Mouse (Mus musculus) limb, embryonic 12.5 days (tissue): ENCODE data around the gene Runx2. TPM values are rescaled to one million over a fixed set of nuclear protein-coding genes. Genes with fewer than 3 reads are reported as not detected.

ENCODE experiments used
- ATAC-seq: fragments of 200-750 bp; cut with Nextera tagmentation; 2 replicates; pipeline ENCODE4 v1.8.0; 2017; ENCODE audit warnings: low read depth, moderate TSS enrichment; ENCODE audit not compliant: insufficient number of reproducible peaks, insufficient read depth, low FRiP score, low TSS enrichment
- H3K27ac ChIP-seq: fragments of 300-500 bp; sonication (generic); 2 replicates; pipeline ENCODE4 v1.5.1; 2016; ENCODE audit warnings: mild to moderate bottlenecking, moderate library complexity
- H3K27me3 ChIP-seq: fragments of 300-500 bp; sonication (generic); 2 replicates; pipeline ENCODE4 v1.6.1; 2016; ENCODE audit warnings: mild to moderate bottlenecking, moderate library complexity
- H3K36me3 ChIP-seq: fragments of 300-500 bp; sonication (generic); 2 replicates; pipeline ENCODE4 v1.6.1; 2016; ENCODE audit warnings: mild to moderate bottlenecking, moderate library complexity
- H3K4me1 ChIP-seq: fragments of 300-500 bp; sonication (generic); replicated peaks from 2 replicates; pipeline ENCODE4 v1.6.1; 2016
- H3K4me2 ChIP-seq: fragments of 300-500 bp; sonication (generic); 2 replicates; pipeline ENCODE4 v1.6.1; 2016; ENCODE audit warnings: mild to moderate bottlenecking, moderate library complexity
- H3K4me3 ChIP-seq: fragments of 300-500 bp; sonication (generic); replicated peaks from 2 replicates; pipeline ENCODE4 v1.5.1; 2016; ENCODE audit warnings: mild to moderate bottlenecking
- H3K9ac ChIP-seq: fragments of 300-500 bp; sonication (generic); replicated peaks from 2 replicates; pipeline ENCODE4 v1.6.1; 2016; ENCODE audit warnings: mild to moderate bottlenecking, moderate library complexity
- H3K9me3 ChIP-seq: fragments of 300-500 bp; sonication (generic); 2 replicates; pipeline ENCODE4 v1.6.1; 2016; ENCODE audit warnings: mild to moderate bottlenecking, moderate library complexity
- WGBS: fragments of 180-500 bp; shearing (Covaris S2); methylation state at CpG from one replicate; pipeline ENCODE4 v1.1.7; 2016; 5-methylcytosine and 5-hydroxymethylcytosine counted together
- polyA plus RNA-seq: library from polyadenylated mRNA; unstranded; fragments of >200 nt; fragmentation: Nextera tagmentation; extraction: Ambion mirVana; gene quantifications from 2 replicates; pipeline ENCODE4 v1.2.1, GENCODE M21; 2016

The Runx2 gene
- polyA plus RNA-seq, 1 experiment from 2014 or later: 8.3 TPM

- ATAC-seq: no peak
- no peaks in the 10 kb centered on the region for H3K9me3 ChIP-seq
- no peaks in the 10 kb centered on the region for H3K36me3 ChIP-seq
- H3K27me3 ChIP-seq: peaks cover 8% of the 10 kb centered on the region
- H3K9ac ChIP-seq: no peak overlapping the region
- no peak overlapping the region for H3K4me3 ChIP-seq
- WGBS: 89% methylated on average over 14 of the region's 14 CpGs
- no peak overlapping the region for H3K27ac ChIP-seq
- peaks cover 5% of the 10 kb centered on the region; the same call in 1 of the 2 replicates for H3K4me1 ChIP-seq
- H3K4me2 ChIP-seq: no peak overlapping the region
Observed at GRCm38 (mm10) chr17:44639446-44639845, 175.2 kb downstream of the Runx2 start.

DNA sequence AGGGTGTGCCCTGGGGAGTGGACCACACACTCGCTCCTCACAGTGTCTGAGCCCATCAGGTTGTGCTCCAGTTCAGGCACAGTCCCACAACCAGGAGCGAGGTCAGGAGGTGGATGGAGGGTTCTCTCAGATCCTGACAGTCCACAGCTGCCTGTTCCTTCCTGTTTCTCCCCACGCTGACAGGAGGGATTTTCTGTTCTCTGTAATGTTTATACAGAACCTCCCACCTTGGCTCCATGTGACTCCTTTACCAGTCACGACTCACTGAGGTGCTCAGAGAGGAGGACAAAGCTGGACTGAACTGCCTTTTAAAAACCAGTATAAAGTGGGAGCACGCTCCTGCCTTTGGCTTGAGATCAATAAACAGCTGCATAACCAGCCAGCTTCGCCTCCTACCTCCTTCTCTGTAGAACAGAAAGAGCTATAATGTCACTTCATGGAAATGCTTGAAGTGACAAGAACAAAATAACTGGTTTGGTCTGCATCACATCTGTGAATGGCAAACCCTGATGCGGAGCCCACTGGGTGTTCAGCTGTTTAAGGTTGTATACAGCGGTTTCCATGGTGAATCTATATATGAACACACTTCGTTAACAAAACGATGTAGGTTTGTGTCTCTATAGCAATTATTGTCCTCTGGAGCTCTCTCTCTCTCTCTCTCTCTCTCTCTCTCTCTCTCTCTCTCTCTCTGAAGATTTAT, 177.3 kb downstream of the Runx2 start:
- WGBS: 65% methylated on average over 10 of the region's 10 CpGs

GRCm38 (mm10) chr17:44634486-44634885, 180.1 kb downstream of the Runx2 start:
- no peak for ATAC-seq
- peaks cover 13% of the 10 kb centered on the region for H3K4me1 ChIP-seq
- peaks cover 11% of the 10 kb centered on the region; the same call in 1 of the 2 replicates for H3K27me3 ChIP-seq
- no peak overlapping the region for H3K27ac ChIP-seq
- no peak overlapping the region for H3K9ac ChIP-seq
- no peaks in the 10 kb centered on the region for H3K36me3 ChIP-seq
- no peak overlapping the region for H3K4me2 ChIP-seq
- H3K9me3 ChIP-seq: no peaks in the 10 kb centered on the region
- no peak overlapping the region for H3K4me3 ChIP-seq
- 65% methylated on average over 5 of the region's 5 CpGs for WGBS

More for the DNA sequence above, 177.3 kb downstream of the Runx2 start:
- no peak for ATAC-seq
- Histone ChIP-seq H3K36me3 (no peaks in the 10 kb centered on the region), H3K4me1 (peaks cover 13% of the 10 kb centered on the region), H3K9me3 (no peaks in the 10 kb centered on the region), H3K27ac (no peak overlapping the region), H3K9ac (no peak overlapping the region), H3K27me3 (peaks cover 8% of the 10 kb centered on the region; the same call in 1 of the 2 replicates), H3K4me2 (no peak overlapping the region), H3K4me3 (no peak overlapping the region)

GRCm38 (mm10) chr17:44633607-44634415, 180.8 kb downstream of the Runx2 start:
- H3K9me3 ChIP-seq: no peaks in the 10 kb centered on the region
- H3K4me3 ChIP-seq: no peak overlapping the region
- H3K27ac ChIP-seq: no peak overlapping the region
- no peaks in the 10 kb centered on the region for H3K36me3 ChIP-seq
- WGBS: 57% methylated on average over 14 of the region's 14 CpGs
- H3K9ac ChIP-seq: no peak overlapping the region
- H3K27me3 ChIP-seq: peaks cover 11% of the 10 kb centered on the region; the same call in 1 of the 2 replicates
- no peak for ATAC-seq
- peaks cover 13% of the 10 kb centered on the region for H3K4me1 ChIP-seq
- no peak overlapping the region for H3K4me2 ChIP-seq

GRCm38 (mm10) chr17:44632941-44633340, 181.7 kb downstream of the Runx2 start:
- no peak for ATAC-seq
- Histone ChIP-seq H3K9me3 (no peaks in the 10 kb centered on the region), H3K4me3 (no peak overlapping the region), H3K4me1 (peaks cover 13% of the 10 kb centered on the region), H3K36me3 (no peaks in the 10 kb centered on the region), H3K4me2 (no peak overlapping the region), H3K9ac (no peak overlapping the region), H3K27ac (no peak overlapping the region), H3K27me3 (0 out of 2 replicates have a peak, but pooled peaks cover 5% of the 10 kb centered on the region)
- 91% methylated on average over 2 of the region's 2 CpGs for whole genome bisulfite sequencing

DNA sequence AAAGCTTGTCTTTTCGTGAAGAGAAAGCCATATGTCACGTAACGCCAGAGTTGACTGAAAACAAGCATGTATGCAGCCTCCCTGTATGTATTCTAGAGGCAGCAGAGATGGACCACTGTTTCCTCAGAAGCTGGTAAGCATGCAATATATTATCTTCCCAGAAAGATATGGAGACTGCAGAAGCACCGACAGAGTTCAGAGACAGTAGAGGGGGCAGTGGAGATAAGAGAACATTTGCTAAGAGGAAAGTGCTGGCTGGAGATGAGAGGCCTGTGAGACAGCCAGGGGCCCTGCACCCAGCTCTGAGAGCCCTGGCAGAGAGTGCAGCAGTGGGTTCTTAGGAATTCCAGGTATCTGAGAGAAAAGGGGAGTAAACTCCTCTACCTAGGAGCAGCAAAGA, 182.3 kb downstream of the Runx2 start:
- Histone ChIP-seq H3K27ac (no peak overlapping the region), H3K9ac (no peak overlapping the region), H3K27me3 (0 out of 2 replicates have a peak, but pooled peaks cover 3% of the 10 kb centered on the region), H3K36me3 (no peaks in the 10 kb centered on the region), H3K4me2 (no peak overlapping the region), H3K9me3 (no peaks in the 10 kb centered on the region), H3K4me3 (no peak overlapping the region), H3K4me1 (peaks cover 9% of the 10 kb centered on the region)
- ATAC-seq: no peak
- WGBS: 81% methylated on average over 4 of the region's 4 CpGs

DNA sequence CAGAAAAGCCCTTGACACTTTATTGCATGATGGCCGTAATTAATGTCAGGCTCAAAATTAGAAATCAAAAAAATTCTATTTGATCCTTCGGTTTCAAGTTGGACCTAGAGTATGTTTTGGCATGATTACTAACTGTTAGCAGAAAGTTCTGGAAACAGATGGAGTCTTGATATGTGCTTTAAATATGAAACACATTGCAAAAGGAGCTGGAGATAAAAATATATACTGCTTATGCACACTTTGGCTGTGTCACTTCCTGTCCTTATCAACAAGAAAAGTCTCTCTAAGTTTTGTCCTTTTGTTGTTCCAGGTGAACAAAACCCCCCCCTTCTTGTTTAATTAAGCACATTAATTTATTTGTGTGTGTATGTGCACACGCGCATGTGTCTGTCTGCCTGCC, 183.0 kb downstream of the Runx2 start:
- Histone ChIP-seq H3K27me3 (0 out of 2 replicates have a peak, but pooled peaks cover 3% of the 10 kb centered on the region), H3K4me2 (no peak overlapping the region), H3K36me3 (no peaks in the 10 kb centered on the region), H3K9me3 (no peaks in the 10 kb centered on the region), H3K4me1 (peaks cover 8% of the 10 kb centered on the region), H3K27ac (no peak overlapping the region), H3K9ac (no peak overlapping the region), H3K4me3 (no peak overlapping the region)
- no peak for ATAC-seq
- 89% methylated on average over 4 of the region's 4 CpGs for WGBS

GRCm38 (mm10) chr17:44627317-44627716, 187.3 kb downstream of the Runx2 start:
- 86% methylated on average over 6 of the region's 6 CpGs for WGBS
- Histone ChIP-seq H3K9me3 (no peaks in the 10 kb centered on the region), H3K9ac (no peak overlapping the region), H3K4me1 (no peaks in the 10 kb centered on the region), H3K27ac (no peak overlapping the region), H3K4me2 (no peak overlapping the region), H3K27me3 (0 out of 2 replicates have a peak, but pooled peaks cover 3% of the 10 kb centered on the region), H3K36me3 (no peaks in the 10 kb centered on the region), H3K4me3 (no peak overlapping the region)
- no peak for ATAC-seq

GRCm38 (mm10) chr17:44623707-44624106, 190.9 kb downstream of the Runx2 start:
- 72% methylated on average over 2 of the region's 2 CpGs for WGBS
- Histone ChIP-seq H3K4me1 (peaks cover 10% of the 10 kb centered on the region), H3K4me2 (no peak overlapping the region), H3K9ac (no peak overlapping the region), H3K27ac (no peak overlapping the region), H3K27me3 (no peaks in the 10 kb centered on the region), H3K9me3 (no peaks in the 10 kb centered on the region), H3K36me3 (no peaks in the 10 kb centered on the region), H3K4me3 (no peak overlapping the region)
- no peak for ATAC-seq

DNA sequence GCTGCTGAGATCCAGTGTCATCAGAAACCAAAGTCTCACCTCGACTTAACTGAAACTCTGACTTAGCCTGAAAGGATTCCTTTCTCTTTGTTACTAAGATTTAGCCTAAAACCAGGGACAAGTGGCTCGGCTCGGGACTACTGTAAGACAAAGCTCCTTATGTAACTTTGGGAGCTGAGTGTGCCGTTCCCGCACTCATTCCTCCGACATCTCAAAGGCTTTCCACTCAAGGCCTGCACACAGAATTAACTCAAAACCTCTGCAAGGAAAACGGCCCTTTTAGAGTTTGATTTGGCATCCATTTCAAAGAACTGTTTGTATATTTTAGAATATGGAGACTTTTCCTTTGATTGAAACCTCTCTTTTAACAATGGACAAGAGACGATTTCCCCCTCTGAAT, 191.3 kb downstream of the Runx2 start:
- Histone ChIP-seq H3K27ac (no peak overlapping the region), H3K9ac (no peak overlapping the region), H3K36me3 (no peaks in the 10 kb centered on the region), H3K27me3 (no peaks in the 10 kb centered on the region), H3K4me3 (no peak overlapping the region), H3K4me1 (peaks cover 12% of the 10 kb centered on the region), H3K9me3 (no peaks in the 10 kb centered on the region), H3K4me2 (no peak overlapping the region)
- WGBS: 70% methylated on average over 8 of the region's 8 CpGs
- ATAC-seq: no peak

DNA sequence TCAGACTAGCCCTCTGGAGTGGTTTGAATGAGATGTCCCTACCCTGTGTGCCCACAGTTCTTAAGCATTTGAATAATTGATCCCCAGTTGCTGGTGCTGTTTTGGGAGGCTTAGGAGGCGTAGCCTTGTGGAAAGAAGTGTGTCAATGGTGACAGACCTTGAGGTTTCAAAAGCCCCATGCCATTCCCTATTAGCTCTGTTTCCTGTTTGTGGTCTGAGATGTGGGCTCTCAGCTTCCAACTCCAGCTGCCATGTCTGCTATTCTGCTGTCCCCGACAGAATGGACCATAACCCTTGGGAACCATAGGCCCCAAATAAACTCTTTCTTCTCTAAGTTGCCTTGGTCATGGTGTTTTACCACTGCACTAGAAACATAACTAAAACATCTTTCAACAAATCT, 194.1 kb downstream of the Runx2 start:
- WGBS: 88% methylated on average over 2 of the region's 2 CpGs
- H3K27ac ChIP-seq: no peak overlapping the region
- no peak for ATAC-seq

More for the DNA sequence above, 194.1 kb downstream of the Runx2 start:
- Histone ChIP-seq H3K4me3 (no peak overlapping the region), H3K4me1 (peaks cover 22% of the 10 kb centered on the region), H3K9me3 (no peaks in the 10 kb centered on the region), H3K9ac (no peak overlapping the region), H3K4me2 (no peak overlapping the region), H3K36me3 (no peaks in the 10 kb centered on the region), H3K27me3 (peaks cover 3% of the 10 kb centered on the region)
